Mouse (Mus musculus) liver, adult 2 months (tissue): ENCODE results near the gene Kirrel2.

Experiments
- CTCF ChIP-seq: fragments of 200-500 bp; IDR thresholded peaks from 2 replicates; pipeline ENCODE4 v1.5.1; 2011; ENCODE audit warnings: low read depth, low read length, control low read depth
- POLR2A ChIP-seq: fragments of 200-500 bp; IDR thresholded peaks from 2 replicates; pipeline ENCODE4 v1.6.1; 2011; ENCODE audit warnings: low read length, control low read depth; ENCODE audit not compliant: insufficient read depth; ENCODE audit errors: extremely low read depth

GRCm38 (mm10) chr7:30434238-30434637, 23.3 kb downstream of the Kirrel2 start:
- TF ChIP-seq CTCF (no peak), POLR2A (no peak)
